Mouse (Mus musculus) hindbrain, embryonic 13.5 days (tissue): ENCODE data around the gene Dnajc8. TPM values are rescaled to one million over a fixed set of nuclear protein-coding genes. Genes with fewer than 3 reads are reported as not detected.

Experiments
- ATAC-seq: fragments of 200-750 bp; cut with Nextera tagmentation; 2 replicates; pipeline ENCODE4 v1.8.0; 2017; ENCODE audit warnings: moderate TSS enrichment; ENCODE audit not compliant: low FRiP score
- H3K27ac ChIP-seq: fragments of 300-500 bp; sonication (generic); 2 replicates; pipeline ENCODE4 v1.5.1; 2015; ENCODE audit warnings: inconsistent platforms, mild to moderate bottlenecking, moderate library complexity
- H3K27me3 ChIP-seq: fragments of 300-500 bp; sonication (generic); 2 replicates; pipeline ENCODE4 v1.6.1; 2015; ENCODE audit warnings: mild to moderate bottlenecking, inconsistent platforms
- H3K36me3 ChIP-seq: fragments of 300-500 bp; sonication (generic); 2 replicates; pipeline ENCODE4 v1.6.1; 2015; ENCODE audit warnings: mild to moderate bottlenecking, inconsistent platforms
- H3K4me1 ChIP-seq: fragments of 300-500 bp; sonication (generic); replicated peaks from 2 replicates; pipeline ENCODE4 v1.6.1; 2015; ENCODE audit warnings: inconsistent platforms
- H3K4me2 ChIP-seq: fragments of 300-500 bp; sonication (generic); 2 replicates; pipeline ENCODE4 v1.6.1; 2015; ENCODE audit warnings: inconsistent platforms, mild to moderate bottlenecking, moderate library complexity
- H3K4me3 ChIP-seq: fragments of 300-500 bp; sonication (generic); 2 replicates; pipeline ENCODE4 v1.5.1; 2015; ENCODE audit warnings: mild to moderate bottlenecking, inconsistent platforms
- H3K9ac ChIP-seq: fragments of 300-500 bp; sonication (generic); 2 replicates; pipeline ENCODE4 v1.6.1; 2015; ENCODE audit warnings: mild to moderate bottlenecking, inconsistent platforms
- H3K9me3 ChIP-seq: fragments of 300-500 bp; sonication (generic); 2 replicates; pipeline ENCODE4 v1.6.1; 2016; ENCODE audit warnings: inconsistent platforms
- WGBS: fragments of 180-500 bp; shearing (Covaris S2); methylation state at CpG from one replicate; pipeline ENCODE4 v1.1.7; 2015; 5-methylcytosine and 5-hydroxymethylcytosine counted together
- polyA plus RNA-seq: library from polyadenylated mRNA; unstranded; fragments of >200 nt; fragmentation: Nextera tagmentation; extraction: Ambion mirVana; gene quantifications from 2 replicates; pipeline ENCODE4 v1.2.1, GENCODE M21; 2015

Gene Dnajc8
- 154 and 156 TPM in 2 replicates for polyA plus RNA-seq

GRCm38 (mm10) chr4:132535406-132536121 lies at the start of gene Dnajc8:
TSS of gene Dnajc8 (plus strand) at chr4:132535550.
- H3K9me3 ChIP-seq, result no peaks in the 10 kb centered on the region
- H3K9ac ChIP-seq, result peak within 1 kb of the TSS; percentile 97
- peak within 1 kb of the TSS; percentile 89 for H3K27ac ChIP-seq
- WGBS, result under 1% methylated on average over 59 of the region's 60 CpGs
- H3K27me3 ChIP-seq, result no peaks in the 10 kb centered on the region
- ATAC-seq, result peak; percentile 72
- H3K4me2 ChIP-seq, result peak within 1 kb of the TSS; percentile 79
- H3K4me1 ChIP-seq, result peaks cover 54% of the 10 kb centered on the region
- peaks cover 30% of the 10 kb centered on the region for H3K36me3 ChIP-seq
- H3K4me3 ChIP-seq, result peak within 1 kb of the TSS; percentile 100

DNA sequence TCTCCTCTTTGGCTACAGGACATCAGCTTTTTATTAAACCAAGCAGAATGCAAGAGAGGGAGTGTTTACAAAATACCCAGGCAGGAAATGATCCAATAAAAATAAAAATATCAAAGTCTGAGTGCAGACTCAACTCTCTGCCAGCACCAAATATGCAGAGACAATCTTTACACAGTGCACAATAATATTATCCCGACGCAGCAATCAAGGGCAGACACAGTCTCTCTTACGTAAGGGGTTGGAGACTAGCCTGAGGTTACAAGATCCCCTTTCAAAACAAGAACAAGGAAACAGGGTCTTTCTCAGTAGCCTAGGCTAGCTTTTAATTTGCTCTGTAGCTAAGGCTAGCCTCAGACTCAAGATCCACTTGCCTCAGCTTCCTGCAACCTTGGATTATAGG lies 46.8 kb upstream of the Dnajc8 start:
- no peak for ATAC-seq
- peaks cover 18% of the 10 kb centered on the region for H3K4me1 ChIP-seq
- H3K27ac ChIP-seq, result no peak overlapping the region
- no peaks in the 10 kb centered on the region for H3K9me3 ChIP-seq
- 0 out of 2 replicates have a peak, but pooled peaks cover 8% of the 10 kb centered on the region for H3K36me3 ChIP-seq
- no peak overlapping the region for H3K4me3 ChIP-seq
- H3K4me2 ChIP-seq, result no peak overlapping the region
- no peaks in the 10 kb centered on the region for H3K27me3 ChIP-seq
- H3K9ac ChIP-seq, result no peak overlapping the region
- WGBS, result 86% methylated on average over 3 of the region's 3 CpGs

DNA sequence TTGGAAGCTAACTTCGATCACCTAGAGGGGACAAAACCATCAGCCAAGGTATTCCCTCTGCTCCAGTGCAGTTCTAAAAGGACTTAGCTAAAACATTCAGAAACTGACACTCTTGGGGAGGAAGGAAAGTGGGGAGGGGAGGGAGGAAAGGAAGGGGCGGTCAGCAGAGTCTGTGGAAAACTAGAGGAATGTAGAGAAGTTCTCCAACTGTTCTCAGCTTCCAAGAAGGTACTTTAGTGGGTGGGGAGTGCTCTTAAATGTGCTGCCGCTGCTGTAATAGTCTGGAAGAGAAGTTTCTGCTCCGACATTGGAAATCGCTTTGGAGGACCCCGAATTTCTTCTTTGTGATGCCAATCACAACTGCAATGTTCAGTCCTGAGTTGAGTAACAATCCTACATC lies 46.4 kb upstream of the Dnajc8 start:
- WGBS, result 83% methylated on average over 6 of the region's 6 CpGs
- Histone ChIP-seq H3K4me1 (peaks cover 18% of the 10 kb centered on the region), H3K9ac (no peak overlapping the region), H3K9me3 (no peaks in the 10 kb centered on the region), H3K36me3 (0 out of 2 replicates have a peak, but pooled peaks cover 8% of the 10 kb centered on the region), H3K27ac (no peak overlapping the region), H3K4me3 (no peak overlapping the region), H3K27me3 (no peaks in the 10 kb centered on the region), H3K4me2 (no peak overlapping the region)
- ATAC-seq, result no peak

DNA sequence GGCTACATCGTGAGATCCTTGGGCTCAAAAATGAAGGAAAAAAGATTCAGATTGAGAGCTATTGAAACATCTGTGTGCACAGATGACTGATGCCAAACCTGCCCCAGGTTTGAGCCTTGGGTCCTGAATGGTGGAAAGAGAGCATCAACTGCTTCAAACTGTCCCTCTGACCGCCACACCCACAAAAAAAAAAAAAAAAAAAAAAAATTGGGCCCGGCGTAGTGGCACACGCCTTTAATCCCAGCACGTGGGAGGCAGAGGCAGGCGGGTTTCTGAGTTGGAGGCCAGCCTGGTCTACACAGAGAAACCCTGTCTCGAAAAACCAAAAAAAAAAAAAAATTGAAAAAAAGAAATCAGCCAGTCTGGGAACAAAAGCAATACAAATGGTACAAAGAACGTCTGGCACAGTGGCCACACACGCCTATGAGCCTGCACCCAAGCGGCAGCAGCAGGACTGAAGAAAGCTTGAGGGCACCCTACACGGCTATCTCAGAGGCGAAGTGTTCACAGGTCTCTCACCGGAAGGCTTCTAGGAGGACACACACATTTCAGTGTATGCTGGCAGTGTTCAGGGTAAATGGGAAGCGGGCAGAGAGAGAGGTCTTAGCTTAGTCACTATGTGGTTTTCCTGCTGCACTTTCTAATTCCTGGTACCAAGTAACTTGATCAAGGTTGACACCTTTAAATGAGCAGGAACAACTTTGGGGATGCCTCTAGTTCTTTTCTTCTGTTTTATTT lies 44.9 kb upstream of the Dnajc8 start:
- WGBS, result 92% methylated on average over 15 of the region's 15 CpGs
- no peak overlapping the region for H3K4me2 ChIP-seq
- H3K4me1 ChIP-seq, result peaks cover 18% of the 10 kb centered on the region
- no peak overlapping the region for H3K9ac ChIP-seq
- H3K27ac ChIP-seq, result no peak overlapping the region
- ATAC-seq, result no peak
- no peak overlapping the region for H3K4me3 ChIP-seq
- no peaks in the 10 kb centered on the region for H3K9me3 ChIP-seq
- H3K36me3 ChIP-seq, result 0 out of 2 replicates have a peak, but pooled peaks cover 10% of the 10 kb centered on the region
- H3K27me3 ChIP-seq, result no peaks in the 10 kb centered on the region

DNA sequence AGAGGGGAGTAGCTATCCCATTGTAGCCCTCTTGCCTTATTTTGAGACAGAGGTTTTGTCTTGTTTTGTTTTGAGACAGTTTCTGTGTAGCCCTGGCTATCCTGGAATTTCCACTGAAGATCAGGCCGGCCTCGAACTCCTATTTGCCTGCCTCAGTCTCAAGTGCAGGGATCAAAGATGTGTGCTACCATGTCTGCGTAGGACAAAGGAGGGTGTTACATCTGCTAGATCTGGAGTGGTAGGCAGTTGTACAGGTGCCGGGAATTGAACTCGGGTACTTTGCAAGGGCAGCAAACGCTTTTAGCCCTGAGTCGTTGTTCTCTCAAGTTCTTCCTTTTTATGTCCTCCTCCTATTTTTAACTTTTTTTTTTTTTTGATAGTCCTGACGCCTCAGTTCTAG lies 44.3 kb upstream of the Dnajc8 start:
- no peak overlapping the region for H3K4me2 ChIP-seq
- H3K27ac ChIP-seq, result no peak overlapping the region
- no peaks in the 10 kb centered on the region for H3K27me3 ChIP-seq
- H3K9me3 ChIP-seq, result no peaks in the 10 kb centered on the region
- H3K36me3 ChIP-seq, result 0 out of 2 replicates have a peak, but pooled peaks cover 13% of the 10 kb centered on the region
- no peak for ATAC-seq
- no peak overlapping the region for H3K4me3 ChIP-seq
- 94% methylated on average over 8 of the region's 8 CpGs for WGBS
- no peak overlapping the region for H3K9ac ChIP-seq
- peaks cover 18% of the 10 kb centered on the region for H3K4me1 ChIP-seq

- Histone ChIP-seq H3K27me3 (no peaks in the 10 kb centered on the region), H3K4me3 (no peak overlapping the region), H3K4me1 (peaks cover 18% of the 10 kb centered on the region), H3K4me2 (no peak overlapping the region), H3K27ac (peak overlapping the region; percentile 75; the same call in 1 of the 2 replicates), H3K9ac (no peak overlapping the region), H3K9me3 (no peaks in the 10 kb centered on the region), H3K36me3 (peaks cover 18% of the 10 kb centered on the region)
- WGBS, result 84% methylated on average over 6 of the region's 6 CpGs
- no peak for ATAC-seq
Measured at GRCm38 (mm10) chr4:132491748-132492147, 43.6 kb upstream of the Dnajc8 start.

DNA sequence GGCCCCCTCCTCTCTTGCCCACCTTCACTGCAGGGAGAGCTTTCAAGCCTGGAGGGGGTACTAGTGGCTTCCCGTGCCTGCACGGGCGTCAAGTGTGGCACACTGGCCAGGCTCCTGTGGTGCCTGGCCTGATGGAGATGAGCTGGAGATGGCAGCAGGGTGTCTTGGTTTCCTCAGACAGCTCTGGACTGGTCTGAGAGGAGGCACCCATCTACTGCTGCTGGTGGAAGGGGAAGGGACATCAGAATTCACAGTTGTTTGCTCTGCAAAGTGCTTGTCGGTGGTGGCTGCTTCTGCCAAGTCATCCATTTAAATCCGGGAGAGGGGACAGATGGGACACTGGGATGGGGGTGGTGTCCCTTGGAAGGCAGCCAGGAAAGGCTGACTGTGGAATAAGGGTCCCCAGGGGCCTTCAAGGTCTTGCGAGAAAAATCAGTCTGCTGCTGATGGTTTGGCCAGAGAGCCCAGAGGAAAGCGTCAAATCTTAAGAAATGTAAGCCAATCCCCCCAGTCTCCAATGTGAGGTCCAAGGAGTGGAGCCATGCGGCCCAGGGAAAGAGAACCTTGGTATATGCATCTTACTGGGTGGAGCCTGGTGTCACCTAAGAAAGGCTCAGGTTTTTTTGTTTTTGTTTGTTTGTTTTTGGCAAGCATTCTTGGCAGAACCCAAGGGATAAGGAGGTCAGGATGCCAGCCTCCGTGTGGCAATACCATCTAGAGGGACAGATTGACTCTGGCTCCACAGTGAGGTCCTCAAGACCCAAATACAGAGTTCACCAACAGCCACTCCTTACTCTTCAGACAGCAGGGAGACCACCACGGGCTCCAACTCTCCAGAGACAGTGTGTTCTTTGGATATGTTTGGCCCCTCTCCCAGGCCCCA lies 42.9 kb upstream of the Dnajc8 start:
- no peak overlapping the region for H3K4me3 ChIP-seq
- H3K27ac ChIP-seq, result peak overlapping the region; percentile 75
- no peak for ATAC-seq
- H3K27me3 ChIP-seq, result no peaks in the 10 kb centered on the region
- no peak overlapping the region for H3K9ac ChIP-seq
- 51% methylated on average over 10 of the region's 10 CpGs for WGBS
- peaks cover 18% of the 10 kb centered on the region for H3K4me1 ChIP-seq
- H3K36me3 ChIP-seq, result peaks cover 25% of the 10 kb centered on the region
- H3K9me3 ChIP-seq, result no peaks in the 10 kb centered on the region
- no peak overlapping the region for H3K4me2 ChIP-seq

DNA sequence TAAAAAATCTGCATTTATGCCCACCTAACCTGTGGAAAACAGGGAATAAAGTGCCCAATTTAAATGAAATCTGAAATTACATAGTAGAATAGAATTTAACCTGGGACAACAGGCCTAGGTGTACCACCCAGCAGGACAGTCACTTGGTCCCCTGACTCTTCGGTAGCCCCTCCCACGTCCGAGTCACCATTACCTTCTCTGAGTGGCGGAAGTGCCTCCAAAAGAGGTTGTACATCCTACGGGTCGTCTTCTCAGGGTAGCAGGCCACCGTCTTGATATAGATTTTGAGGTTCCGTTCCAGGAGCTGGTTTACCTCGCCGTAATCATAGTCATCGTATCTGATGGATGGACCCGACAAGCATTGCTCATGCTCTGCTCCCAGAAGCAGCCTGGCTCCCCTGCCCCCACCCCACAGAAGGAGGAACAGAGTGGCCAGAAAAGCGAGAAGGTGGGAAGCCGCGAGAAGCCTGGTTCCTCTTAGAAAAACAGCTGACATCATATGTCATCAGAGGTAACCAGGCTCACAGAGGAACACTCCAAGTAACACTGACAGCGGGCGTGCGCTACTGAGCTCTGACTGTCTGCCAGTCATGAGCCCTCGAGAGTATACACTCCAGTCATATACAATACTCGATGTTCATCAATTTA lies 41.0 kb upstream of the Dnajc8 start:
- Histone ChIP-seq H3K4me3 (no peak overlapping the region), H3K36me3 (peaks cover 41% of the 10 kb centered on the region), H3K27ac (no peak overlapping the region), H3K4me1 (peaks cover 18% of the 10 kb centered on the region), H3K4me2 (no peak overlapping the region), H3K9me3 (no peaks in the 10 kb centered on the region), H3K27me3 (no peaks in the 10 kb centered on the region), H3K9ac (no peak overlapping the region)
- WGBS, result 89% methylated on average over 20 of the region's 20 CpGs
- ATAC-seq, result no peak

DNA sequence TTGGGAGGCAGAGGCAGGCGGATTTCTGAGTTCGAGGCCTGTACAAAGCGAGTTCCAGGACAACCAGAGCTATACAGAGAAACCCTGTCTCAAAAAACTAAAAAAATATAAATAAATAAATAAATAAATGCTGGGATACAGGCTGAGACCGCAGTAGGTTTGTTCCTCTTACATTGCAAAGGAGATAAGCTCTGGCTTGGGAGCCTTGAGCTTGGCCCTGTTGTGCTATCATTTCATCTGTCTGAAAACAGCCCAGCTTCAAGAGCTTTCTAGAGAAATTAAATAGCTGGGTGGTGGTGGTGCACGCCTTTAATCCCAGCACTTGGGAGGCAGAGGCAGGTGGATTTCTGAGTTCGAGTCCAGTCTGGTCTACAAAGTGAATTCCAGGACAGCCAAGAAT lies 33.7 kb upstream of the Dnajc8 start:
- 98% methylated on average over 6 of the region's 6 CpGs for WGBS
- Histone ChIP-seq H3K27ac (no peak overlapping the region), H3K4me2 (no peak overlapping the region), H3K4me3 (no peak overlapping the region), H3K9ac (no peak overlapping the region), H3K27me3 (no peaks in the 10 kb centered on the region), H3K36me3 (peaks cover 24% of the 10 kb centered on the region), H3K9me3 (no peaks in the 10 kb centered on the region), H3K4me1 (no peaks in the 10 kb centered on the region)
- ATAC-seq, result no peak

GRCm38 (mm10) chr4:132503344-132503743 lies 32.0 kb upstream of the Dnajc8 start:
- H3K27me3 ChIP-seq, result no peaks in the 10 kb centered on the region
- H3K4me2 ChIP-seq, result no peak overlapping the region
- 82% methylated on average over 11 of the region's 11 CpGs for WGBS
- H3K9ac ChIP-seq, result no peak overlapping the region
- H3K27ac ChIP-seq, result no peak overlapping the region
- 0 out of 2 replicates have a peak, but pooled peaks cover 8% of the 10 kb centered on the region for H3K4me1 ChIP-seq
- ATAC-seq, result no peak
- no peaks in the 10 kb centered on the region for H3K9me3 ChIP-seq
- peaks cover 10% of the 10 kb centered on the region for H3K36me3 ChIP-seq
- no peak overlapping the region for H3K4me3 ChIP-seq

- no peak overlapping the region for H3K4me2 ChIP-seq
- WGBS, result 59% methylated on average over 6 of the region's 6 CpGs
Measured at GRCm38 (mm10) chr4:132505034-132505738, 30.2 kb upstream of the Dnajc8 start.

More at GRCm38 (mm10) chr4:132505034-132505738, 30.2 kb upstream of the Dnajc8 start:
- H3K4me1 ChIP-seq, result peaks cover 19% of the 10 kb centered on the region
- H3K9me3 ChIP-seq, result no peaks in the 10 kb centered on the region
- H3K27me3 ChIP-seq, result no peaks in the 10 kb centered on the region
- ATAC-seq, result no peak
- H3K4me3 ChIP-seq, result no peak overlapping the region
- no peak overlapping the region for H3K9ac ChIP-seq
- no peak overlapping the region for H3K27ac ChIP-seq
- H3K36me3 ChIP-seq, result no peaks in the 10 kb centered on the region
